Mouse (Mus musculus): ENCODE measurements around the gene Fgfrl1.
"Not testable (repeated sequence)": the region's sequence is repeated elsewhere in the genome, so short reads cannot be mapped to it uniquely, and the experiment has no call there.

Fgfrl1 gene

DNA sequence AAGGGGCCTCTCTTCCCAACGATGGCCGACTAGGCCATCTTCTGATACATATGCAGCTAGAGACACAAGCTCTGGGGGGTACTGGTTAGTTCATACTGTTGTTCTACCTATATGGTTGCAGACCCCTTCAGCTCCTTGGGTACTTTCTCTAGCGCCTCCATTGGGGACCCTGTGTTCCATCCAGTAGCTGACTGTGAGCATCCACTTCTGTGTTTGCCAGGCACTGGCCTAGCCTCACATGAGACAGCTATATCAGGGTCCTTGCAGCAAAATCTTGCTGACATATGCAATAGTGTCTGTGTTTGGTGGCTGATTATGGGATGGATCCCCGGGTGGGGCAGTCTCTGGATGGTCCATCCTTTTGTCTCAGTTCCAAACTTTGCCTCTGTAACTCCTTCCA is 59.1 kb downstream of the Fgfrl1 start:
- DNase-seq (ENCODE audit: low spot score): not testable (repeated sequence)
